In genomic region chr5:41392802-41393234, GRCm38 (mm10) we compare ENCODE assay signal across 13 mouse cellular contexts.
DNase-seq lines count a peak whose midpoint lies in the region; ATAC-seq and TF ChIP-seq lines count a peak whose summit lies in the region.
"Had no signal": no experiment of that assay in that cellular context is flagged by ENCODE, and none has a peak within 500 bp of the region (broad histone marks: within the 10 kb centered on the region; RNA-seq: fewer than 3 reads in every experiment).

No protein-coding gene starts in this region.

- no peaks in the 10 kb centered on the region for H3K4me1 ChIP-seq in midbrain, embryonic 14.5 days (ENCODE audit: control insufficient read depth, insufficient read depth, low read length)
- H3K4me1 ChIP-seq in midbrain, embryonic 15.5 days: no peaks in the 10 kb centered on the region
- H3K4me1 ChIP-seq in thymus, adult 2 months (replicated peaks; ENCODE audit: control insufficient read depth, insufficient read depth, low read length): no peaks in the 10 kb centered on the region
- no peaks in the 10 kb centered on the region for H3K4me1 ChIP-seq in heart, adult 2 months (ENCODE audit: control insufficient read depth, insufficient read depth, low read length)
- H3K4me1 ChIP-seq: heart, embryonic 10.5 days had no signal

- H3K27me3 ChIP-seq in midbrain, embryonic 14.5 days (ENCODE audit: control insufficient read depth, insufficient read depth, low read length): no peaks in the 10 kb centered on the region
- no peaks in the 10 kb centered on the region for H3K27me3 ChIP-seq in midbrain, embryonic 15.5 days (replicated peaks)
- H3K27me3 ChIP-seq in thymus, adult 2 months (ENCODE audit: control insufficient read depth, insufficient read depth, low read length): no peaks in the 10 kb centered on the region
- no peaks in the 10 kb centered on the region for H3K27me3 ChIP-seq in heart, adult 2 months (ENCODE audit: control insufficient read depth, insufficient read depth, low read length)

- 87% methylated on average over 14 of the region's 14 CpGs for WGBS in midbrain, embryonic 14.5 days
- 74% methylated on average over 14 of the region's 14 CpGs for WGBS in midbrain, embryonic 15.5 days
- 91% methylated on average over 14 of the region's 14 CpGs for WGBS in thymus, adult 2 months
- WGBS in heart, adult 2 months: 90% methylated on average over 14 of the region's 14 CpGs

- H3K9me3 ChIP-seq in midbrain, embryonic 14.5 days (ENCODE audit: control insufficient read depth, low read length): no peaks in the 10 kb centered on the region
- no peaks in the 10 kb centered on the region for H3K9me3 ChIP-seq in midbrain, embryonic 15.5 days
- H3K9me3 ChIP-seq: heart, embryonic 10.5 days had no signal

- no peak for TF ChIP-seq EP300 in heart, adult 2 months (IDR thresholded peaks at IDR 0.05; ENCODE audit: insufficient read depth, low read depth, low read length)

- TF ChIP-seq POLR2A in thymus, adult 2 months (IDR thresholded peaks at IDR 0.05; ENCODE audit: control insufficient read depth, extremely low read depth, insufficient read depth, low read length, poor library complexity): no peak
- no peak for TF ChIP-seq POLR2A in heart, adult 2 months (IDR thresholded peaks at IDR 0.05; ENCODE audit: insufficient read depth, low read depth, low read length)

- no peak overlapping the region for H3K9ac ChIP-seq in midbrain, embryonic 14.5 days (replicated peaks; ENCODE audit: low read length)
- no peak overlapping the region for H3K9ac ChIP-seq in midbrain, embryonic 15.5 days
- no peak overlapping the region for H3K9ac ChIP-seq in heart, adult 2 months (ENCODE audit: low read depth, low read length)

- no peak overlapping the region for H3K27ac ChIP-seq in midbrain, embryonic 14.5 days (replicated peaks; ENCODE audit: low read depth, low read length)
- no peak overlapping the region for H3K27ac ChIP-seq in midbrain, embryonic 15.5 days
- H3K27ac ChIP-seq in thymus, adult 2 months (ENCODE audit: control insufficient read depth, insufficient read depth, low read length): no peak overlapping the region
- no peak overlapping the region for H3K27ac ChIP-seq in heart, adult 2 months
- H3K27ac ChIP-seq: heart, embryonic 10.5 days had no signal

- DNase-seq in embryo, embryonic 11.5 days (ENCODE audit: low read depth, low spot score): peak; percentile 7
- no peak for DNase-seq in embryo, embryonic 10 days (ENCODE audit: low spot score)
- peak; percentile 3 for DNase-seq in midbrain, embryonic 14.5 days
- peak; percentile 4 to 8 for DNase-seq in left cerebral cortex, postnatal 36 days (ENCODE audit: low spot score in 2 of 2)
- DNase-seq in right cerebral cortex, postnatal 4 days: peak; percentile 34
- no peak for DNase-seq in thymus, adult 2 months
- DNase-seq in heart, adult 2 months: no peak
- DNase-seq: adrenal gland, postnatal 36 days; cerebellum, adult 8-10 months; liver had no signal

- H3K79me2 ChIP-seq in heart, adult 2 months (replicated peaks; ENCODE audit: control insufficient read depth, insufficient read depth, low read length): no peaks in the 10 kb centered on the region

- H3K4me3 ChIP-seq in midbrain, embryonic 14.5 days (replicated peaks; ENCODE audit: low read depth, low read length): no peak overlapping the region
- H3K4me3 ChIP-seq in midbrain, embryonic 15.5 days: no peak overlapping the region
- no peak overlapping the region for H3K4me3 ChIP-seq in thymus, adult 2 months (ENCODE audit: control insufficient read depth, insufficient read depth, low read length)
- H3K4me3 ChIP-seq in heart, adult 2 months: no peak overlapping the region
- H3K4me3 ChIP-seq: heart, embryonic 10.5 days had no signal

- H3K36me3 ChIP-seq in midbrain, embryonic 14.5 days (ENCODE audit: control insufficient read depth, insufficient read depth, low read length): no peaks in the 10 kb centered on the region
- H3K36me3 ChIP-seq in midbrain, embryonic 15.5 days (replicated peaks): no peaks in the 10 kb centered on the region
- no peaks in the 10 kb centered on the region for H3K36me3 ChIP-seq in thymus, adult 2 months (ENCODE audit: control insufficient read depth, insufficient read depth, low read length)
- H3K36me3 ChIP-seq in heart, adult 2 months (ENCODE audit: control insufficient read depth, insufficient read depth, low read length): no peaks in the 10 kb centered on the region
- H3K36me3 ChIP-seq: heart, embryonic 10.5 days had no signal

- intact Hi-C loops in left cerebral cortex, postnatal 36 days (cut with DNase I): no loop called here
- intact Hi-C loops in heart, adult 2 months (cut with DNase I): no loop called here

- no peak for ATAC-seq in midbrain, embryonic 14.5 days (ENCODE audit: low FRiP score, low TSS enrichment)
- no peak for ATAC-seq in midbrain, embryonic 15.5 days (replicated peaks)
- ATAC-seq: inflammation-experienced regulatory T-cells, adult 6 months had no signal

- no peak for TF ChIP-seq CTCF in thymus, adult 2 months (IDR thresholded peaks at IDR 0.05; ENCODE audit: borderline replicate concordance, control insufficient read depth, extremely low read depth, insufficient read depth, low read length, poor library complexity)
- no peak for TF ChIP-seq CTCF in heart, adult 2 months (IDR thresholded peaks at IDR 0.05)

- H3K4me2 ChIP-seq in midbrain, embryonic 14.5 days (ENCODE audit: low read length): no peak overlapping the region
- no peak overlapping the region for H3K4me2 ChIP-seq in midbrain, embryonic 15.5 days

Comparison
In these comparisons a context has a peak if more than half of its experiments do, and no peak if none do; other contexts are left out.
1. DNase-seq: peak in embryo, embryonic 11.5 days (single experiment), midbrain, embryonic 14.5 days (single experiment), left cerebral cortex, postnatal 36 days (2 of 2) and right cerebral cortex, postnatal 4 days (single experiment); none in embryo, embryonic 10 days (single experiment), thymus, adult 2 months (single experiment) and heart, adult 2 months (0 of 2).